ENCODE assay signal across 10 mouse cellular contexts in genomic region chr2:20518506-20518905, GRCm38 (mm10).
A peak's percentile ranks its signal among the peaks of the same experiment; 100 is the strongest.
DNase-seq lines count a peak whose midpoint lies in the region; ATAC-seq and TF ChIP-seq lines count a peak whose summit lies in the region.
"Had no signal": no experiment of that assay in that cellular context is flagged by ENCODE, and none has a peak within 500 bp of the region (broad histone marks: within the 10 kb centered on the region; RNA-seq: fewer than 3 reads in every experiment).

No protein-coding gene starts in this region.

- H3K4me2 ChIP-seq in liver, embryonic 11.5 days: no peak overlapping the region
- H3K4me2 ChIP-seq in stomach, embryonic 16.5 days (ENCODE audit: low read depth, low read length): no peak overlapping the region

- no peak overlapping the region for H3K27ac ChIP-seq in liver, adult 2 months (replicated peaks; ENCODE audit: insufficient read depth, low read depth, low read length)
- H3K27ac ChIP-seq in liver, embryonic 11.5 days (ENCODE audit: low read depth, low read length): no peak overlapping the region
- H3K27ac ChIP-seq in stomach, embryonic 16.5 days (ENCODE audit: low read length): peak overlapping the region; percentile 95

- no peak for TF ChIP-seq POLR2A in liver, adult 2 months (IDR thresholded peaks at IDR 0.05; ENCODE audit: extremely low read depth, insufficient read depth, low read length)

- 0 out of 2 replicates have a peak, but pooled peaks cover 4% of the 10 kb centered on the region for H3K79me2 ChIP-seq in liver, adult 2 months (ENCODE audit: control insufficient read depth, insufficient read depth, low read length)

- peaks cover 10% of the 10 kb centered on the region for H3K4me1 ChIP-seq in liver, adult 2 months (ENCODE audit: control insufficient read depth, insufficient read depth, low read length)
- H3K4me1 ChIP-seq in liver, embryonic 11.5 days (replicated peaks; ENCODE audit: control insufficient read depth, insufficient read depth, low read length): no peaks in the 10 kb centered on the region
- peaks cover 30% of the 10 kb centered on the region for H3K4me1 ChIP-seq in stomach, embryonic 16.5 days (ENCODE audit: control insufficient read depth, insufficient read depth, low read length)

- DNase-seq in liver, adult 2 months (ENCODE audit: extremely low read depth, low read depth, low spot score): peak; percentile 87
- DNase-seq in liver, embryonic 11.5 days (ENCODE audit: low spot score): no peak
- peak; percentile 40 to 55 for DNase-seq in heart, adult 9 months (ENCODE audit: low spot score in 2 of 2)
- DNase-seq in kidney, adult 9 months: peak; percentile 68
- no peak for DNase-seq in spleen, postnatal 10 days (ENCODE audit: low spot score in 2 of 2)
- DNase-seq: cerebellum, postnatal 14 days; thymus, adult 2 months had no signal

- ATAC-seq in liver, embryonic 11.5 days (replicated peaks; ENCODE audit: low FRiP score): no peak
- no peak for ATAC-seq in stomach, embryonic 16.5 days (ENCODE audit: insufficient read depth, low FRiP score)
- ATAC-seq in cerebellum, adult (ENCODE audit: insufficient number of reproducible peaks, low FRiP score, low TSS enrichment): no peak

- no peak for TF ChIP-seq CTCF in liver, adult 2 months (IDR thresholded peaks at IDR 0.05; ENCODE audit: low read depth, low read length)

- H3K27me3 ChIP-seq in liver, adult 2 months (ENCODE audit: control insufficient read depth, insufficient read depth, low read length): no peaks in the 10 kb centered on the region
- no peaks in the 10 kb centered on the region for H3K27me3 ChIP-seq in liver, embryonic 11.5 days (replicated peaks; ENCODE audit: control insufficient read depth, insufficient read depth, low read length)
- H3K27me3 ChIP-seq in stomach, embryonic 16.5 days (ENCODE audit: control insufficient read depth, insufficient read depth, low read length): no peaks in the 10 kb centered on the region
- H3K27me3 ChIP-seq: Patski had no signal

- H3K9ac ChIP-seq in liver, adult 2 months (ENCODE audit: low read depth, low read length): no peak overlapping the region
- no peak overlapping the region for H3K9ac ChIP-seq in liver, embryonic 11.5 days (ENCODE audit: low read depth, low read length)
- H3K9ac ChIP-seq in stomach, embryonic 16.5 days (ENCODE audit: low read length): no peak overlapping the region

- WGBS in liver, adult 2 months: 18% methylated on average over 2 of the region's 2 CpGs
- WGBS in liver, embryonic 11.5 days: 59% methylated on average over 2 of the region's 2 CpGs
- WGBS in stomach, embryonic 16.5 days: 33% methylated on average over 2 of the region's 2 CpGs

- H3K36me3 ChIP-seq in liver, adult 2 months (ENCODE audit: control insufficient read depth, insufficient read depth, low read length): no peaks in the 10 kb centered on the region
- H3K36me3 ChIP-seq in liver, embryonic 11.5 days (ENCODE audit: control insufficient read depth, insufficient read depth, low read length): no peaks in the 10 kb centered on the region
- no peaks in the 10 kb centered on the region for H3K36me3 ChIP-seq in stomach, embryonic 16.5 days (ENCODE audit: control insufficient read depth, insufficient read depth, low read length)

- H3K9me3 ChIP-seq in liver, embryonic 11.5 days (ENCODE audit: control insufficient read depth, low read length): no peaks in the 10 kb centered on the region
- no peaks in the 10 kb centered on the region for H3K9me3 ChIP-seq in stomach, embryonic 16.5 days (replicated peaks; ENCODE audit: control insufficient read depth, low read length)

- no peak overlapping the region for H3K4me3 ChIP-seq in liver, adult 2 months (ENCODE audit: insufficient read depth, low read depth, low read length)
- H3K4me3 ChIP-seq in liver, embryonic 11.5 days (ENCODE audit: low read depth, low read length): no peak overlapping the region
- H3K4me3 ChIP-seq in stomach, embryonic 16.5 days (replicated peaks; ENCODE audit: low read length): no peak overlapping the region

Comparison
In these comparisons a context has a peak if more than half of its experiments do, and no peak if none do; other contexts are left out.
1. DNase-seq: peak in liver, adult 2 months (single experiment), heart, adult 9 months (2 of 2) and kidney, adult 9 months (single experiment); none in liver, embryonic 11.5 days (single experiment) and spleen, postnatal 10 days (0 of 2).